8 mouse cellular contexts compared by ENCODE assay signal in the genomic region with DNA sequence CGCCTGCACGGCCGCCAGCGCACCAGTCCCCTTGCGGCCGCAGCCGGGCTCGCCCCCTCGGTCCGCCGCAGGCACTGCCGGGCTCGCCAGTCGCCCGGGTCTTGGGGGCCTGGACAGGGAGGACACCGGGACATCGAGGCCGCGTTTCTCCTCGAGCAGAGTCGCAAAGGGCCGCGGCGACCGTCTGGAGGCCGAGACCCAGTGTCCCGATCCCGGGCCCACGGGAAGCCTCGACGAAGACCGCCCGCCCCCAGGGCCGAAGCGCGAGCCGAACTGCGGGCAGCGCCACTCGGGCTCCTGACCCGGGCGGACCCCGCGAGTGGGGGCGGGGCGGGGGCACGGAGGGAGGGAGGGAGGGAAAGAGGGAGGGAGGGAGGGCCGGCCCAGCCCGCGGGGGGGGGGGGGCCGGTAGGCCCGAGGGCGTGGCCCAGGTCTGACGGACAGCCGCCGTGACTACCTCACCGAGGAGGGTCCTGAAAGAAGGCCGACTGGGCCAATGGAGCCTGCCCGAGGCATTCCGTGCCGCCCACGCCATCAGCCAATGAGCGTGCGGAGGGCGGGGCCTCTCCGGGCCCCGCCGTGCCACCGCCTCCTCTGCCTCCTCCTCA. TPM values are rescaled to one million over a fixed set of nuclear protein-coding genes. Genes with fewer than 3 reads are reported as not detected.
A peak's percentile ranks its signal among the peaks of the same experiment; 100 is the strongest.
DNase-seq lines count a peak whose midpoint lies in the region; ATAC-seq and TF ChIP-seq lines count a peak whose summit lies in the region.
"Not testable (repeated sequence)": the region's sequence is repeated elsewhere in the genome, so short reads cannot be mapped to it uniquely, and the experiment has no call there.

No protein-coding gene starts in this region.

- H3K9ac ChIP-seq in heart, embryonic 11.5 days (ENCODE audit: low read depth, low read length), result peak overlapping the region; percentile 71
- peak overlapping the region; percentile 68 for H3K9ac ChIP-seq in kidney, embryonic 16.5 days (replicated peaks; ENCODE audit: low read length)
- H3K9ac ChIP-seq in liver, adult 2 months (ENCODE audit: low read depth, low read length), result peak overlapping the region; percentile 81

- not testable (repeated sequence) for H3K27me3 ChIP-seq in heart, embryonic 11.5 days (ENCODE audit: control insufficient read depth, insufficient read depth, low read length); kidney, embryonic 16.5 days (ENCODE audit: insufficient read depth, low read length); liver, adult 2 months (ENCODE audit: control insufficient read depth, insufficient read depth, low read length); myocyte (ENCODE audit: control insufficient read depth, insufficient read depth, insufficient read length)

- peak overlapping the region; percentile 84 for H3K27ac ChIP-seq in heart, embryonic 11.5 days (ENCODE audit: low read depth, low read length)
- H3K27ac ChIP-seq in kidney, embryonic 16.5 days (ENCODE audit: low read length), result peak overlapping the region; percentile 89
- H3K27ac ChIP-seq in liver, adult 2 months (replicated peaks; ENCODE audit: insufficient read depth, low read depth, low read length), result peak overlapping the region; percentile 88

- ATAC-seq in erythroblast, adult 5-6 weeks (replicated peaks; ENCODE audit: low FRiP score, poor library complexity, severe bottlenecking), result peak; percentile 93
- peak; percentile 97 for ATAC-seq in heart, embryonic 11.5 days (replicated peaks; ENCODE audit: insufficient number of reproducible peaks, low FRiP score, low TSS enrichment)
- peak; percentile 98 for ATAC-seq in kidney, embryonic 16.5 days (ENCODE audit: low FRiP score, low TSS enrichment)

- peak; percentile 61 for TF ChIP-seq POLR2A in brain, embryonic 14.5 days (IDR thresholded peaks at IDR 0.05; ENCODE audit: borderline replicate concordance, extremely low read depth, insufficient read depth, insufficient read length, poor library complexity, severe bottlenecking)
- peak; percentile 63; the same call in 1 of the 2 replicates for TF ChIP-seq POLR2A in liver, adult 2 months (IDR thresholded peaks at IDR 0.05; ENCODE audit: extremely low read depth, insufficient read depth, low read length)
- TF ChIP-seq POLR2A in myocyte (IDR thresholded peaks at IDR 0.05; ENCODE audit: insufficient read length, low read depth), result peak; percentile 70

- WGBS in heart, embryonic 11.5 days (ENCODE audit: insufficient replicate concordance), result under 1% methylated on average over 33 of the region's 69 CpGs
- under 1% methylated on average over 34 of the region's 69 CpGs for WGBS in kidney, embryonic 16.5 days
- under 1% methylated on average over 46 of the region's 69 CpGs for WGBS in liver, adult 2 months

- peak overlapping the region; percentile 52 for H3K4me3 ChIP-seq in heart, embryonic 11.5 days (ENCODE audit: low read depth, low read length)
- peak overlapping the region; percentile 49 for H3K4me3 ChIP-seq in kidney, embryonic 16.5 days (ENCODE audit: low read length)
- H3K4me3 ChIP-seq in liver, adult 2 months (ENCODE audit: insufficient read depth, low read depth, low read length), result peak overlapping the region; percentile 64
- H3K4me3 ChIP-seq in myocyte, result peak overlapping the region; percentile 93

- peaks cover 13% of the 10 kb centered on the region; the same call in 1 of the 2 replicates for H3K79me2 ChIP-seq in liver, adult 2 months (ENCODE audit: control insufficient read depth, insufficient read depth, low read length)
- H3K79me2 ChIP-seq in myocyte (ENCODE audit: control insufficient read depth, insufficient read depth), result peaks cover 38% of the 10 kb centered on the region

- H3ac ChIP-seq in myocyte (ENCODE audit: control insufficient read depth, insufficient read length), result peak overlapping the region; percentile 90

- peak overlapping the region; percentile 80 for H3K4me2 ChIP-seq in heart, embryonic 11.5 days
- peak overlapping the region; percentile 61 for H3K4me2 ChIP-seq in kidney, embryonic 16.5 days (replicated peaks; ENCODE audit: low read depth, low read length)
- peak overlapping the region; percentile 38 for H3K4me2 ChIP-seq in myocyte (ENCODE audit: low read depth)

- not testable (repeated sequence) for H3K9me3 ChIP-seq in heart, embryonic 11.5 days (replicated peaks; ENCODE audit: control insufficient read depth, low read length); kidney, embryonic 16.5 days (ENCODE audit: low read length)

- peak; percentile 73 to 81 for DNase-seq in B cell, adult 2 months
- peak; percentile 94 for DNase-seq in brain, embryonic 14.5 days (ENCODE audit: low read depth)
- DNase-seq in liver, adult 2 months (ENCODE audit: extremely low read depth, low read depth, low spot score), result peak; percentile 57
- peak; percentile 75 to 89 for DNase-seq in spleen, postnatal 4 days (ENCODE audit: low spot score in 2 of 2)

- H3K4me1 ChIP-seq in heart, embryonic 11.5 days (ENCODE audit: control insufficient read depth, insufficient read depth, low read length); liver, adult 2 months (ENCODE audit: control insufficient read depth, insufficient read depth, low read length): not testable (repeated sequence)
- H3K4me1 ChIP-seq in kidney, embryonic 16.5 days (ENCODE audit: insufficient read depth, low read length), result peaks cover 14% of the 10 kb centered on the region

- TF ChIP-seq CTCF in brain, embryonic 14.5 days (IDR thresholded peaks at IDR 0.05; ENCODE audit: borderline replicate concordance, extremely low read depth, insufficient read depth, insufficient read length); liver, adult 2 months (IDR thresholded peaks at IDR 0.05; ENCODE audit: low read depth, low read length): not testable (repeated sequence)

- not testable (repeated sequence) for H3K36me3 ChIP-seq in heart, embryonic 11.5 days (ENCODE audit: control insufficient read depth, insufficient read depth, low read length); liver, adult 2 months (ENCODE audit: control insufficient read depth, insufficient read depth, low read length); myocyte (ENCODE audit: control insufficient read depth, insufficient read depth)
- peaks cover 13% of the 10 kb centered on the region; the same call in 1 of the 2 replicates for H3K36me3 ChIP-seq in kidney, embryonic 16.5 days (ENCODE audit: insufficient read depth, low read length)

TF ChIP-seq in myocyte, 11 proteins besides CTCF, POLR2A, EP300 and RAD21:
- TF ChIP-seq POLR2AphosphoS2 (IDR thresholded peaks at IDR 0.05; ENCODE audit: insufficient read length, low read depth), result peak; percentile 53

RNA-seq across cellular contexts. Expression of a gene that starts 0.4 kb away (rescaled TPM):
- polyA plus RNA-seq in brain, embryonic 14.5 days (2012; rRNA removed), result 48.6 and 73.9 TPM in 2 replicates
- total RNA-seq in erythroblast, adult 5-6 weeks (2015; ENCODE audit: low replicate concordance), result 32.3 and 39.5 TPM in 2 replicates
- total RNA-seq in erythroblast, adult 5-6 weeks (2017; ENCODE audit: low replicate concordance), result 14.5 and 22.0 TPM in 2 replicates
- polyA plus RNA-seq in heart, embryonic 11.5 days (2014; fragmentation: Nextera tagmentation; extraction: Ambion mirVana), result 32.0 and 33.6 TPM in 2 replicates
- 50.5 and 50.7 TPM in 2 replicates for polyA plus RNA-seq in kidney, embryonic 16.5 days (2015; fragmentation: Nextera tagmentation; extraction: Ambion mirVana)
- total RNA-seq in liver, adult 2 months (2014; rRNA removed), result 22.9 TPM in 2 replicates
- polyA plus RNA-seq in liver, adult 2 months (2012; rRNA removed), result 1.9 and 3.9 TPM in 2 replicates
- polyA plus RNA-seq in myocyte (2012; fragmentation: generic; extraction: Trizol), result 14.8 TPM

Comparison
In these comparisons a context has a peak if more than half of its experiments do, and no peak if none do; other contexts are left out.
1. Peak in every context shown above with its lines: DNase-seq, ATAC-seq, H3K4me3 ChIP-seq and H3K27ac ChIP-seq.